Mouse (Mus musculus) lung, postnatal 0 days (tissue): ENCODE results near the gene Fam3c. TPM values are rescaled to one million over a fixed set of nuclear protein-coding genes. Genes with fewer than 3 reads are reported as not detected.

Source experiments
- ATAC-seq: fragments of 200-750 bp; cut with Nextera tagmentation; 2 replicates; pipeline ENCODE4 v1.8.0; 2017; ENCODE audit warnings: moderate library complexity
- DNase-seq: peaks from one replicate; pipeline ENCODE4 v3.0.0-alpha.2; 2016; ENCODE audit warnings: low spot score
- H3K27ac ChIP-seq: fragments of 300-500 bp; sonication (generic); 2 replicates; pipeline ENCODE4 v1.5.1; 2014; ENCODE audit warnings: antibody characterized with exemption, mild to moderate bottlenecking, low read length, mixed read lengths
- H3K27me3 ChIP-seq: fragments of 300-500 bp; sonication (generic); replicated peaks from 2 replicates; pipeline ENCODE4 v1.6.1; 2014; ENCODE audit warnings: low read length, mixed read lengths; ENCODE audit not compliant: insufficient read depth
- H3K36me3 ChIP-seq: fragments of 300-500 bp; sonication (generic); 2 replicates; pipeline ENCODE4 v1.6.1; 2014; ENCODE audit warnings: low read length, mixed read lengths; ENCODE audit not compliant: insufficient read depth
- H3K4me1 ChIP-seq: fragments of 300-500 bp; sonication (generic); 2 replicates; pipeline ENCODE4 v1.6.1; 2014; ENCODE audit warnings: antibody characterized with exemption, low read depth, low read length, mixed read lengths; ENCODE audit not compliant: insufficient read depth
- H3K4me2 ChIP-seq: fragments of 300-500 bp; sonication (generic); replicated peaks from 2 replicates; pipeline ENCODE4 v1.6.1; 2014; ENCODE audit warnings: low read depth, mild to moderate bottlenecking, low read length, moderate library complexity, mixed read lengths
- H3K4me3 ChIP-seq: fragments of 300-500 bp; sonication (generic); 2 replicates; pipeline ENCODE4 v1.5.1; 2014; ENCODE audit warnings: low read depth, low read length
- H3K9ac ChIP-seq: fragments of 300-500 bp; sonication (generic); replicated peaks from 2 replicates; pipeline ENCODE4 v1.6.1; 2014; ENCODE audit warnings: low read depth, mild to moderate bottlenecking
- H3K9me3 ChIP-seq: fragments of 300-500 bp; sonication (generic); 2 replicates; pipeline ENCODE4 v1.6.1; 2016; ENCODE audit warnings: low read length, mixed read lengths
- CTCF ChIP-seq: IDR thresholded peaks from 2 replicates; pipeline ENCODE4 v1.5.1; 2016; ENCODE audit warnings: antibody characterized with exemption, mild to moderate bottlenecking
- EP300 ChIP-seq: IDR thresholded peaks from 2 replicates; pipeline ENCODE4 v1.6.1; 2016; ENCODE audit warnings: antibody characterized with exemption, mild to moderate bottlenecking, control low read depth
- WGBS: fragments of 180-500 bp; shearing (Covaris S2); extraction: QIAGEN DNeasy Blood & Tissue Kit; methylation state at CpG from one replicate; pipeline ENCODE4 v1.1.7; 2014; 5-methylcytosine and 5-hydroxymethylcytosine counted together
- polyA plus RNA-seq: library from polyadenylated mRNA; unstranded; fragments of >200 nt; fragmentation: Nextera tagmentation; extraction: Ambion mirVana; gene quantifications from 2 replicates; pipeline ENCODE4 v1.2.1, GENCODE M21; 2015

The Fam3c gene
- polyA plus RNA-seq, 1 experiment from 2014 or later: 66.9 TPM

GRCm38 (mm10) chr6:22378462-22378861, 22.4 kb upstream of the Fam3c start:
- H3K27me3 ChIP-seq: no peaks in the 10 kb centered on the region
- no peak overlapping the region for H3K9ac ChIP-seq
- no peak overlapping the region for H3K4me2 ChIP-seq
- no peaks in the 10 kb centered on the region for H3K9me3 ChIP-seq
- no peaks in the 10 kb centered on the region for H3K36me3 ChIP-seq
- H3K4me3 ChIP-seq: no peak overlapping the region
- no peak overlapping the region for H3K27ac ChIP-seq
- peak; percentile 35 for DNase-seq
- WGBS: 28% methylated on average over 5 of the region's 5 CpGs
- TF ChIP-seq CTCF: no peak
- no peak for TF ChIP-seq EP300
- H3K4me1 ChIP-seq: no peaks in the 10 kb centered on the region
- peak; percentile 46 for ATAC-seq

DNA sequence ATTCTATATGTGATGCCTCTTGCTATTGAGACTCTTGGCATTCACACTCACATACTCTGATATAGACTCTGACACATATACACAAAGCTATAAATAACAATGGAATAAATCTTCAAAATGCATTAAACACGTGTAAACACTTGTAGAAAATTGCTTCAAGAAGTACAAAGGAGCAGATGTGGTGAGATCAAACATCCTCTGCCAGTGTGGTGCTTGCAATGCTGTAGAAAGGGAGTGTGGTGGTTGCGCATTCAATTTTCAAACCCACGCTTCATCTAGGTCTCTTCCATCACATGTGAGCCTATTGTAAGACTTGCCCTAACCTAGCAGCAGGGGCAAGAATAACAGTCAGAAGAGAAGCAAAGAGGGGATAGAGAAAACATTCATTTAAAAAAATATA, 18.7 kb upstream of the Fam3c start:
- whole genome bisulfite sequencing: 73% methylated on average over 3 of the region's 3 CpGs
- no peaks in the 10 kb centered on the region for H3K27me3 ChIP-seq
- no peak overlapping the region for H3K9ac ChIP-seq
- DNase-seq: no peak
- no peak overlapping the region for H3K4me3 ChIP-seq
- H3K36me3 ChIP-seq: no peaks in the 10 kb centered on the region
- no peaks in the 10 kb centered on the region for H3K9me3 ChIP-seq
- ATAC-seq: no peak
- H3K27ac ChIP-seq: no peak overlapping the region
- no peak overlapping the region for H3K4me2 ChIP-seq
- H3K4me1 ChIP-seq: no peaks in the 10 kb centered on the region
- TF ChIP-seq EP300: no peak
- no peak for TF ChIP-seq CTCF

- Histone ChIP-seq H3K4me3 (no peak overlapping the region), H3K27ac (no peak overlapping the region), H3K9ac (no peak overlapping the region), H3K4me1 (no peaks in the 10 kb centered on the region), H3K27me3 (no peaks in the 10 kb centered on the region), H3K4me2 (no peak overlapping the region), H3K36me3 (no peaks in the 10 kb centered on the region), H3K9me3 (no peaks in the 10 kb centered on the region)
- ATAC-seq (no peak), DNase-seq (no peak)
- TF ChIP-seq CTCF: no peak
- no peak for TF ChIP-seq EP300
- 74% methylated on average over 2 of the region's 2 CpGs for WGBS
Observed at GRCm38 (mm10) chr6:22373476-22373875, 17.4 kb upstream of the Fam3c start.

GRCm38 (mm10) chr6:22366977-22367376, 10.9 kb upstream of the Fam3c start:
- Histone ChIP-seq H3K27ac (no peak overlapping the region), H3K36me3 (no peaks in the 10 kb centered on the region), H3K4me3 (no peak overlapping the region), H3K4me2 (no peak overlapping the region), H3K9ac (no peak overlapping the region), H3K27me3 (no peaks in the 10 kb centered on the region), H3K9me3 (no peaks in the 10 kb centered on the region), H3K4me1 (no peaks in the 10 kb centered on the region)
- ATAC-seq: no peak
- no peak for TF ChIP-seq CTCF
- TF ChIP-seq EP300: no peak
- DNase-seq: no peak
- 49% methylated on average over 2 of the region's 2 CpGs for WGBS

GRCm38 (mm10) chr6:22363590-22363989, 7.5 kb upstream of the Fam3c start:
- DNase-seq (no peak), ATAC-seq (no peak; the same call in 1 of the 2 replicates)
- Histone ChIP-seq H3K4me1 (no peaks in the 10 kb centered on the region), H3K27me3 (no peaks in the 10 kb centered on the region), H3K4me2 (no peak overlapping the region), H3K27ac (no peak overlapping the region), H3K36me3 (no peaks in the 10 kb centered on the region), H3K4me3 (no peak overlapping the region), H3K9ac (no peak overlapping the region), H3K9me3 (no peaks in the 10 kb centered on the region)
- peak; percentile 24; the same call in 1 of the 2 replicates for TF ChIP-seq CTCF
- no peak for TF ChIP-seq EP300
- WGBS: 65% methylated on average over 3 of the region's 3 CpGs

GRCm38 (mm10) chr6:22361941-22362340, 5.9 kb upstream of the Fam3c start:
- 47% methylated on average over 3 of the region's 3 CpGs for WGBS
- TF ChIP-seq CTCF: no peak
- TF ChIP-seq EP300: peak; percentile 60; the same call in 1 of the 2 replicates
- DNase-seq (peak; percentile 84), ATAC-seq (peak; percentile 88)
- Histone ChIP-seq H3K9me3 (no peaks in the 10 kb centered on the region), H3K36me3 (no peaks in the 10 kb centered on the region), H3K4me3 (no peak overlapping the region), H3K9ac (no peak overlapping the region), H3K27me3 (no peaks in the 10 kb centered on the region), H3K4me1 (no peaks in the 10 kb centered on the region), H3K4me2 (no peak overlapping the region), H3K27ac (no peak overlapping the region)

GRCm38 (mm10) chr6:22359019-22359418, 3.0 kb upstream of the Fam3c start:
- ATAC-seq (no peak), DNase-seq (peak; percentile 12)
- no peak overlapping the region for H3K27ac ChIP-seq
- WGBS: 36% methylated on average over 1 of the region's 1 CpGs
- TF ChIP-seq CTCF (no peak), EP300 (no peak)
- no peaks in the 10 kb centered on the region for H3K9me3 ChIP-seq
- no peaks in the 10 kb centered on the region; the same call in 1 of the 2 replicates for H3K4me1 ChIP-seq
- no peak overlapping the region for H3K9ac ChIP-seq
- no peaks in the 10 kb centered on the region for H3K36me3 ChIP-seq
- H3K4me2 ChIP-seq: no peak overlapping the region
- H3K4me3 ChIP-seq: no peak overlapping the region
- H3K27me3 ChIP-seq: no peaks in the 10 kb centered on the region
